Mouse (Mus musculus) liver, postnatal 0 days (tissue): Measurements from ENCODE around the gene Cir1. TPM values are rescaled to one million over a fixed set of nuclear protein-coding genes. Genes with fewer than 3 reads are reported as not detected.

Source experiments
- ATAC-seq: fragments of 200-750 bp; cut with Nextera tagmentation; 2 replicates; pipeline ENCODE4 v1.8.0; 2017; ENCODE audit warnings: mild to moderate bottlenecking, moderate library complexity
- DNase-seq: peaks from one replicate; pipeline ENCODE4 v3.0.0-alpha.2; 2016
- H3K27ac ChIP-seq: fragments of 300-500 bp; sonication (generic); 2 replicates; pipeline ENCODE4 v1.5.1; 2014; ENCODE audit warnings: antibody characterized with exemption, moderate library complexity, mild to moderate bottlenecking, low read depth
- H3K27me3 ChIP-seq: fragments of 300-500 bp; sonication (generic); 2 replicates; pipeline ENCODE4 v1.6.1; 2014; ENCODE audit warnings: low read length, control low read depth, mixed read lengths; ENCODE audit not compliant: insufficient read depth
- H3K36me3 ChIP-seq: fragments of 300-500 bp; sonication (generic); replicated peaks from 2 replicates; pipeline ENCODE4 v1.6.1; 2014; ENCODE audit warnings: mild to moderate bottlenecking, control low read depth, low read length, moderate library complexity, mixed read lengths; ENCODE audit not compliant: insufficient read depth
- H3K4me1 ChIP-seq: fragments of 300-500 bp; sonication (generic); 2 replicates; pipeline ENCODE4 v1.6.1; 2014; ENCODE audit warnings: antibody characterized with exemption, mild to moderate bottlenecking, control low read depth; ENCODE audit not compliant: insufficient read depth
- H3K4me2 ChIP-seq: fragments of 300-500 bp; sonication (generic); 2 replicates; pipeline ENCODE4 v1.6.1; 2014; ENCODE audit warnings: low read depth, mild to moderate bottlenecking, low read length, moderate library complexity, mixed read lengths
- H3K4me3 ChIP-seq: fragments of 300-500 bp; sonication (generic); 2 replicates; pipeline ENCODE4 v1.5.1; 2014; ENCODE audit warnings: low read depth, low read length
- H3K9ac ChIP-seq: fragments of 300-500 bp; sonication (generic); replicated peaks from 2 replicates; pipeline ENCODE4 v1.6.1; 2014; ENCODE audit warnings: mild to moderate bottlenecking, moderate library complexity
- H3K9me3 ChIP-seq: fragments of 300-500 bp; sonication (generic); 2 replicates; pipeline ENCODE4 v1.6.1; 2016; ENCODE audit warnings: mild to moderate bottlenecking, control low read depth, low read length, mixed read lengths
- CTCF ChIP-seq: sonication (generic); IDR thresholded peaks from 2 replicates; pipeline ENCODE4 v1.5.1; 2016; ENCODE audit warnings: antibody characterized with exemption, low read depth
- EP300 ChIP-seq: IDR thresholded peaks from 2 replicates; pipeline ENCODE4 v1.6.1; 2016; ENCODE audit warnings: antibody characterized with exemption, low read depth, mild to moderate bottlenecking
- WGBS: fragments of 180-500 bp; shearing (Covaris S2); extraction: QIAGEN DNeasy Blood & Tissue Kit; methylation state at CpG from one replicate; pipeline ENCODE4 v1.1.7; 2014; ENCODE audit not compliant: insufficient replicate concordance; 5-methylcytosine and 5-hydroxymethylcytosine counted together
- polyA plus RNA-seq: library from polyadenylated mRNA; unstranded; fragments of >200 nt; fragmentation: Nextera tagmentation; extraction: Ambion mirVana; gene quantifications from 2 replicates; pipeline ENCODE4 v1.2.1, GENCODE M21; 2015

Cir1 gene
- polyA plus RNA-seq, 1 experiment from 2014 or later, result 18.4 TPM

- H3K4me2 ChIP-seq, result peak overlapping the region; percentile 18; the same call in 1 of the 2 replicates
- H3K4me3 ChIP-seq, result peak overlapping the region; percentile 26; the same call in 1 of the 2 replicates
- no peak overlapping the region for H3K27ac ChIP-seq
- H3K9me3 ChIP-seq, result no peaks in the 10 kb centered on the region
- ATAC-seq (no peak), DNase-seq (no peak)
- H3K36me3 ChIP-seq, result no peaks in the 10 kb centered on the region
- no peak overlapping the region for H3K9ac ChIP-seq
- H3K4me1 ChIP-seq, result peaks cover 29% of the 10 kb centered on the region
- 2% methylated on average over 38 of the region's 38 CpGs for WGBS
- TF ChIP-seq EP300, result no peak
- TF ChIP-seq CTCF, result peak; percentile 20; the same call in 1 of the 2 replicates
- H3K27me3 ChIP-seq, result peaks cover 94% of the 10 kb centered on the region
Observed at GRCm38 (mm10) chr2:73270593-73271458, 41.7 kb downstream of the Cir1 start.

GRCm38 (mm10) chr2:73270071-73270592 lies 42.4 kb downstream of the Cir1 start:
- DNase-seq (no peak), ATAC-seq (no peak)
- Histone ChIP-seq H3K27me3 (peaks cover 97% of the 10 kb centered on the region), H3K9me3 (no peaks in the 10 kb centered on the region), H3K4me2 (no peak overlapping the region), H3K27ac (no peak overlapping the region), H3K9ac (no peak overlapping the region), H3K4me1 (peaks cover 29% of the 10 kb centered on the region), H3K4me3 (no peak overlapping the region), H3K36me3 (no peaks in the 10 kb centered on the region)
- TF ChIP-seq CTCF, result no peak
- no peak for TF ChIP-seq EP300
- WGBS, result 1% methylated on average over 14 of the region's 14 CpGs

GRCm38 (mm10) chr2:73269666-73270065 lies 42.8 kb downstream of the Cir1 start:
- no peak overlapping the region for H3K4me2 ChIP-seq
- no peaks in the 10 kb centered on the region for H3K9me3 ChIP-seq
- H3K27me3 ChIP-seq, result peaks cover 98% of the 10 kb centered on the region
- H3K4me3 ChIP-seq, result no peak overlapping the region
- no peak for TF ChIP-seq CTCF
- TF ChIP-seq EP300, result no peak
- H3K27ac ChIP-seq, result no peak overlapping the region
- ATAC-seq (no peak), DNase-seq (no peak)
- H3K9ac ChIP-seq, result no peak overlapping the region
- H3K36me3 ChIP-seq, result no peaks in the 10 kb centered on the region
- 3% methylated on average over 17 of the region's 17 CpGs for WGBS
- H3K4me1 ChIP-seq, result peaks cover 29% of the 10 kb centered on the region

GRCm38 (mm10) chr2:73268836-73269395 lies 43.6 kb downstream of the Cir1 start:
- no peak overlapping the region for H3K9ac ChIP-seq
- no peak overlapping the region for H3K27ac ChIP-seq
- H3K9me3 ChIP-seq, result no peaks in the 10 kb centered on the region
- no peaks in the 10 kb centered on the region for H3K36me3 ChIP-seq
- H3K4me2 ChIP-seq, result no peak overlapping the region
- ATAC-seq (no peak), DNase-seq (no peak)
- no peak overlapping the region for H3K4me3 ChIP-seq
- H3K27me3 ChIP-seq, result peaks cover 98% of the 10 kb centered on the region
- peaks cover 26% of the 10 kb centered on the region for H3K4me1 ChIP-seq
- TF ChIP-seq EP300 (no peak), CTCF (no peak)
- WGBS, result 6% methylated on average over 8 of the region's 8 CpGs

GRCm38 (mm10) chr2:73268281-73268680 lies 44.2 kb downstream of the Cir1 start:
- Histone ChIP-seq H3K4me2 (no peak overlapping the region), H3K9me3 (no peaks in the 10 kb centered on the region), H3K4me1 (peaks cover 23% of the 10 kb centered on the region), H3K9ac (no peak overlapping the region), H3K27ac (no peak overlapping the region), H3K4me3 (no peak overlapping the region), H3K36me3 (no peaks in the 10 kb centered on the region), H3K27me3 (peaks cover 98% of the 10 kb centered on the region)
- DNase-seq (no peak), ATAC-seq (no peak)
- TF ChIP-seq CTCF, result no peak
- WGBS, result 3% methylated on average over 12 of the region's 12 CpGs

- Histone ChIP-seq H3K4me1 (peaks cover 18% of the 10 kb centered on the region), H3K27me3 (peaks cover 98% of the 10 kb centered on the region), H3K36me3 (no peaks in the 10 kb centered on the region), H3K4me2 (no peak overlapping the region), H3K27ac (no peak overlapping the region), H3K4me3 (no peak overlapping the region), H3K9ac (no peak overlapping the region), H3K9me3 (no peaks in the 10 kb centered on the region)
- ATAC-seq (no peak), DNase-seq (no peak)
- 5% methylated on average over 4 of the region's 4 CpGs for WGBS
- TF ChIP-seq CTCF (no peak), EP300 (no peak)
Observed at GRCm38 (mm10) chr2:73267818-73268217, 44.7 kb downstream of the Cir1 start.
